Mouse (Mus musculus) urinary bladder, postnatal 14 days (tissue): ENCODE results near the gene Abcc4.

Experiments used
- DNase-seq: peaks from one replicate; pipeline ENCODE4 v3.0.0; 2021; ENCODE audit warnings: low spot score

The Abcc4 gene

DNA sequence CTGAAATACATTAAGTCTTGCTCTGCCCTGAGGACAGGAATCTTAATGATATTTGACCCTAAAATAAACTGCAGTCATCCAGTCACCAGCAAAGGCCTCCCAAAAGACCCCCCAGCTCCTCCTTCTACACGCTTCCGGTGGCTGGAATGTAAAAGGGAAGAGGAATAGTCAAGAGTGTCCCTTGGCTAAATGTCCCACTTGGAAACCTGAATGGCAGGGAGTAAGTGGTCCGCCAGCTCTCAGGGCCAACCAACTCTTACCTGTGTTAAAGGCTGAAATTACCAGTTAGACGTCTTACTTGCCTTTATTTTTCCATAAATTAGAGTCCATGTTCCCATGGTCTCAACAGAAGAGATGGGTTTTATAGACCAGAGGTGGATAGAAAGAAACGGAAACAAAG lies 6.9 kb upstream of the Abcc4 start:
- no peak for DNase-seq

GRCm38 (mm10) chr14:118710945-118711344 lies 4.9 kb upstream of the Abcc4 start:
- DNase-seq: no peak

DNA sequence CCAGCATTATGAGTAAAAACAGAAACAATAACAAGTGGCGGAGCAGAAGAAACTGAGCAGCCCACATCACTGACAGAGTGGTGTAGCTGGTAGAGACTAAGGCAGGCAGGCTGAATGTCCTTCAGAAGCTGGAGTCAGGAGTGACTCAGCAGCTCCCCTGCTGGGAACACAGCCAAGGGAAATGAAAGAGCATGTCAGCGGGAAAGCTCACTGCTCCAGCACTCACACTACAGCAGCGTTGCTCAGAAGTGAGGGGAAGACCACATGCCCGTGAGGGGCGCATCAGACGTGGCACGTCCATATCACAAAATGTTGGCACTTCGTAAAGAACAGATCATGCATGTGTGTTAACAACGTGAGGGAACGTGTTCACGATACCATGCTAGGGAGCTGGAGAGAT lies 3.7 kb upstream of the Abcc4 start:
- DNase-seq: peak; percentile 91

DNA sequence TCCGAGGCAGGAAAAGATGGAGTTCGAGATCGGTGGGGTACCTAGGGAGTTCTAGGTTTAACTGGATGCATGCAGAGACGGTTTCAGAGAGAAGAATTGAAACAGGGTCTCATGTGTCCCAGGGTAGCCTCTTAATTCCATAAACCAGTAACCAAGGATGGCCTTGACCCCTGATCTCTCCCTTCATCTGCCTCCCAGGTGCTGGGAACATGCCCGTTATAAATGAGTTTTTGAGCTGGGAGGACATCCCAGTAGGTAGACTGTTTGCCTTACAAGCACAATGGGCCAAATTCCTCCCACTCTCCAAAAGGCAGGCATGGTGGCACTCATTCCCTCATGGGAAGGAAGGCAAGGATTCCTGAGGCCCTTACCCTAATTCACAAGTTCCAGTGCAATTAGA lies 2.1 kb upstream of the Abcc4 start:
- no peak for DNase-seq

DNA sequence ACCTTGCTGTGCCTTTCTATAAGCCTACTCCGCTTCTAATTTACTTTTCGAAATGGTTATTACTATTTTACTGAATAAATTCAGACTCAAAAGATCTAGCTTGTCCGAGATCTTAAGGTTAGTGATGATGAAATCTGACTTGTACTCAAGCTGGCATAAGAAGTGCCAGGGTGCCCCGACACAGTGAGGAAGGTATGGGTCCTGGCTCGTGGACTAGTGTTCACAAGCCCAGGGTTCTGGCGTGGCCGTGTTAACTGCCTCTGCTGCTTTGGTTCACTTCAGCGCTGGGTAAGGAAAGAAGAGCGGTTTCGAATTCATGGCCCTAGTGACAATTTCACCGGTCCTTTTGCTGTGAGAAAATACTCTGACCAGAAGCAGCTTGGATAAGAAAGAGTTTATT lies 943 bp upstream of the Abcc4 start:
- no peak for DNase-seq

DNA sequence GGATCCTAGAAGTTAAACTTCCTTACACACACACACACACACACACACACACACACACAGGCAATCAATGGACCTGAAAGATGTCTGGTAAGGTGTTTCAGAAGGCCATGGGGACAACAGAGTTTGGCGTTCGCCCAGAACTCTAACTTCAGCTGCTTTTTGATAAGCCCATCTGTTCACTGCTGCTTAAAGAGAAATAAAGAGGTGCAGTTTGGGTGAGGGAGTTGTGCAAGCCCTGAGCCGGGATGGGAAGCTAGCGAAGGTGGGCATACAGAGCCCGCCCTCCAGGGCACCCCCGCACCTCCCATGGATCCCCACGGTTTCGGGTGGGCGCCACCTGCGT lies 583 bp downstream of the Abcc4 start:
- DNase-seq: no peak

DNA sequence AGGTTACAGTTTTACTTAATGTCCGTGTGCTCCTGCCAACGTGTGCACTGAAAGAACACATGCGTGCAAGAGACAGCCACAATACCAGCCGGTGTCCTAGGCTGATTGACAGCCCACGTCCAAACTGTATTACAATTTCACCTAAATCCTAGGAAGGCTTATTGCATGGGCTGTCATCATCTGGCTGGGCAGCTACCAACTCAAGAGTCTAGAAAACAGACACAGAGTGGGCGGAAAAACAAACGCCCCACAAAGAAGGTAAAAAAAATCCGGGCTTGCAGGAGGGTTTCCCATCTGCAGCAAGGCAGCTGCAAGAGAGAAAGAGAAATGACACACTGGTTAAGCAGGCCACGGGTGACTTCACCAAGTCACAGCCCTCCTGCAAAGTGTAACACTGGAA lies 2.7 kb downstream of the Abcc4 start:
- no peak for DNase-seq

DNA sequence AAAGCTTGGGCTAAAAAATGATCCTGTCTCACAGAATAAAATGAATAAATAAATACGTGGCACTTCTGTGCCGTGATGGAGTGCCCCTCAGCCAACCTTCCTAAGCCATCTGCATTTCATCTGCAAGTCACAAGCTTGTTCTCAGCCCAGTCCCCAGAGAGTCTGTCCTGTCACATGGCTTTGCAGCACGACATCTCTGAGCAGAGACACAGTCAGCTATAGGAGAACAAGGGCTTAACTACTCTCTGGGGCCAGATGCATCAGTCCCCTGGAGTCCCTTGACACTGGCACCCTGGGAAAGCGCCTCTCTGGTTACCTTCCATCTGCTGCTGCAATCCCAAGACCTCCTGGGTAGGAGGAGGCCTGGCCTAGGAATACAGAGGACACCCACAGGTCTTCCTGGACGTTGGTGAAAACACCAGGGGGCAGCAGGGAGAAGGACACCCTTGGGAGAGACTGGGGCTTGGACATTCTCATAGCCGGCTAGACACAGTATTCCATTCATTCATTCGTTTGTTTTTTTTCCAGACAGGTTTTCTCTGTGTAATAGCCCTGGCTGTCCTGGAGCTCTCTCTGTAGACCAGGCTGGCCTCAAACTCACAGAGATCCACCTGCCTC lies 3.9 kb downstream of the Abcc4 start:
- peak; percentile 65 for DNase-seq

GRCm38 (mm10) chr14:118700576-118700975 lies 5.4 kb downstream of the Abcc4 start:
- no peak for DNase-seq

GRCm38 (mm10) chr14:118699963-118700362 lies 6.1 kb downstream of the Abcc4 start:
- DNase-seq: no peak

DNA sequence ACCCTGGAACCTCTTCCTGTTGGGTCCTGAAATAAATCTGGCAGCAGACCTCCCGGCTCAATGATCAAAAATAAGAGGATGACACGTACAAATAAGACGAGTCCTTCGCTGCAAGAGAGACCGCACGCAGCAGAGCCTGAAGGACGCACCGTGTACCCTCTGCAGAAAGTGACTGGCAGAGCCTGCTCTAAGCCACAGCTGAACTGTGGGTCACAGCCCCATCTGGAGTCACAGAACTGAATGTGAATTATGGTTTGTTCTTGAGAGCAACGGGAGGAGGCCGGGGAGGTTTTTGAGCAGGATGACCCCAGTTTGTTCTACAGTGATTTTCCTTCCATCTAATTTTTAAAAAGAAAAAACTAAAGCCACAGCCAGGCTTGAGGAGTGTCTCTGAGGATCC lies 6.5 kb downstream of the Abcc4 start:
- DNase-seq: no peak

DNA sequence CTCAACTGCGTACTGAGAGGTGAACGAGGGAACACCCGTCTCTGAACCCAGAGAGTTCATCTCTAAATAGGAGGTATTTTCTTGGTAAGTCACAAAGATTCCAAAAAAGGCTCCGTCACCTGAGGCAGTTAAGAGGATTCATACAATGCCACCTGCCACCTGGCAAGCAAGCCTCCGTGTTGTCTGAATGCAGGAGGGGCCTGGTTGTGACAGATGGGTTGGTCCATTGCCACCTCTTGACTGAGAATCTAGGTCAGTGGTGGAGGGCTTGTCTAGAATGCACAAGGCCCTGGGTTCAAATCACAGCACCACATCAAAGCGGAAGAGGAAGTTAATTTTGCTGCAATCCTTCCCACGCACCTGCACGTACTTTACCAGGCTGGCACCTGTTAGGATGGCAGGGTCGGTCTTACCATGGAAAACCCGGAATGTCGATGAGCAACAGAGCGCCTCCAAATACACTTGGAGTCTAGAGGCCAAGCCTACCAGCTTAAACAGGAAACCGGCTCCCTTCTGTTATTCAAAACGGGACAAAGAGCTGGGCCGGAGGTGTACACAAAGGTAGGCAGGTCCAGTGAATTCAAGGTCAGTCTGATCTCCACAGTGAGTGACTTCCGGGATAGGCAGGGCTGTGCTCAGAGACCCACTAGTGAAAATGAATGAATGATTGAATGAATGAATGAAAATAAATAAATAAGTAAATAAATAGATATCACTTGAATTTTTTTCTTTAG lies 9.3 kb downstream of the Abcc4 start:
- DNase-seq: no peak

DNA sequence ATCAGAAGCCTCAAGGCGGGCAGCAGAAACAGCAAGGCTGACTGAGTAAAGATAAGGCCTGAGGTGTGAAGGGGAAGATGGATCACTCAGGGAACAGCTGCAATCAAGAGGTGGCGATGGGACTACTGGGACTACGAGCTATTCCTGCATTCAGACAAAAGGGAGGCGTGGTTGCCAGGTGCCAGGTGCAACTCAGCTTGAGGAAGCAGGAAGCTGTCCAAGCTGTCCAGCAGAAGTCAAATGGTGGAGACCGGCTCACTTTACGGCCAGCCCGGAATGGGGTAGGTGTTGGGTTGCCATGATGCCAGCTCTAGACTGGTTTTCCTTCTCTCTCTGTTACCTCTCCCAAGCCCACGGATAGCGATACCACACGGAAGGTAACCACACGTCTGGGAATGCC lies 10.2 kb downstream of the Abcc4 start:
- DNase-seq: no peak

- DNase-seq: no peak
Measured at GRCm38 (mm10) chr14:118694321-118694720, 11.7 kb downstream of the Abcc4 start.

DNA sequence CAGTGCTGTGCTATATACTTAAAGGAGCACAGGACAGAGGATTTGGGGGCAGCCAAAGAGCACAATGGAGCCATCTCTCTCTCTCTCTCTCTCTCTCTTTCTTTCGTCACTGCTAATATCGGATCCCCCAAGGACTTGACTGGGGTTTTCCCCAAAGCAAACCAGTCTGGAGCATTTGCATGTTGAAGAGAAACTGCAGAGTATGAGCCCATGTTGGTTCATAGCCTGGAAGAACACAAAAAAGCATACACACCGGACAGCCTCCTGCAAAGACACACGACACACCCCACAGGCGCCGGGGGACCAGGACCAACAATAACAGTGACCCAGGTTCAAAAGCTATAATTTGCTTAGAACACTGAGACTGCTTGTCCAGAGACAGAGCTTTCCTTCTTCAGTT lies 14.1 kb downstream of the Abcc4 start:
- DNase-seq: no peak

DNA sequence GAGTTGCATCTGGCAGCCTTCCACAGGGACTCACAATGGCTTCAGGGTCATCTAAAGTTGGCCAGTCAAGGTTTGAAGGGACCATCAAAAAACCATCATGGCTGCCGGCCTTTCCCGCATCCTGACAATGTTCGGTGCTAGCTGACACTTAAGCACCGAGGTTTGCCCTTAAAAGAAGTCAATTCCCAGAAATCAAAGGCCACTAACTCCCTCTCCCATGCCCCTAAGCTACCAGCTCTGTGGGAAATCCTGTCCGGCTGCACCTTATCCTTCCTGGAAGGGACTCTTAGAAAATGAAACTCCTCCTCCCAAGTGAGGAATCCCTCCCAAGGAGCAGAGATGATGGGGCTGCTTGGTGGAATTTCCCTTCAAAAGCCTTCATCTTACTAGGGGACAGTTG lies 14.6 kb downstream of the Abcc4 start:
- DNase-seq: no peak

GRCm38 (mm10) chr14:118690921-118691320 lies 15.1 kb downstream of the Abcc4 start:
- DNase-seq: no peak

DNA sequence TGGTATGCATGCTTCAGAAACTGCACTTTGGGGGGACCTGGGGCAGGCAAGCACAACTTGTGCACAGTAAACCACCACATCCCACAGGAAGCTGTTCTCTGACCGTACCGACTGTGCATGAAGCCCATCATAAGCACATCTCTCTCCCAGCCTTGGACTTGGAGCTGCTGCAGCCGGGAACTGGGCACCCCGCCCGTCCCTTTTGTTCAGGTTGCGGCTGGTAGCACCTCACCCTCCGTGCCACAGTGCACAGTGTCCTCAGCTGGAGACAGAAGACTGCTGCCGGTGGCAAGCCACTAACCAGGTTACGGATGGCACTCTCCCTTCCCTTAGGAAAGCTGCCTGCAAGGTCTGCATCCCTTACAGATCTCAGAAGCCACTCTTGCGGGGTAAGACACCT lies 15.7 kb downstream of the Abcc4 start:
- DNase-seq: no peak

DNA sequence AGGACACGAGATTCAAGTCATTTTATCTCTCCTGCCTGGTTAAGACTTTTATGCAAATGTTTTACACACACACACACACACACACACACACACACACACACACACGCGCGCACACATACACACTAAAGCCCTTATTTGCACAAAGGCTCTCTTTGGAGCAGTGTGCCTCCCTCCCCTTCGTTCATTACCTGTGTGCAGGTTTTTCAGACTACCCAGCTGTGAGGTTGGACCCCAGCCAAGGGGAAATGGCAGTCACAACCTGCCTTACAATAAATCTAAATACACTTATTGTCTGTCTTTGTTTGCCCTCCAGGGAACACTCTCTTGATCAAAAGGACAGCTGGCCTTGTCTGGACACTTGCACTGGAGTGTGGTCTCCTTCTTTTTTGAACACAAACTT lies 17.4 kb downstream of the Abcc4 start:
- peak; percentile 74 for DNase-seq

- DNase-seq: no peak
Measured at GRCm38 (mm10) chr14:118686861-118687260, 19.2 kb downstream of the Abcc4 start.

GRCm38 (mm10) chr14:118685572-118685971 lies 20.4 kb downstream of the Abcc4 start:
- no peak for DNase-seq

- no peak for DNase-seq
Measured at GRCm38 (mm10) chr14:118682339-118683034, 23.5 kb downstream of the Abcc4 start.

DNA sequence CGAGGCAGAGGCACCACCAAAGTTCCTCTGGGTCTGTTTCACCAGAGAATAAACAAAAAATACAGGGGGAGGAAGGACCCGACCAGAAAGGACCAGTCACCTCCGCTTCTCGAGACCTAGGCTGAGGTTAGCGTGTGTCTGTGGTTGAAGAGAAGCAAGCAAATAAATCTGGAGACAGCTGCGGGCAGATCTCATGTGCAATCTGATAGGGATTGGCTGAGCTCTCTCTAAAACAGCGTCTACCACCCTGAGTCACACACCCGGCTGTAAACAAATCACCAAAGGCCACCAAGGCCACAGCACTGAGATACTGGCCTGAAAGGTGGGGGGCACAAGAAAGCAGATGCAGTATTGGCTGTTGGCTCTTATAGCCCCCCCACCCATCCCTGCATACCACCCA lies 24.9 kb downstream of the Abcc4 start:
- no peak for DNase-seq
